Mouse (Mus musculus) liver, adult (tissue): ENCODE results near the gene Borcs6.

Experiments
- GATA4 ChIP-seq: IDR thresholded peaks from 2 replicates; pipeline ENCODE4 v1.6.1; 2014; ENCODE audit warnings: mild to moderate bottlenecking, low read length; ENCODE audit not compliant: insufficient replicate concordance

Gene Borcs6

DNA sequence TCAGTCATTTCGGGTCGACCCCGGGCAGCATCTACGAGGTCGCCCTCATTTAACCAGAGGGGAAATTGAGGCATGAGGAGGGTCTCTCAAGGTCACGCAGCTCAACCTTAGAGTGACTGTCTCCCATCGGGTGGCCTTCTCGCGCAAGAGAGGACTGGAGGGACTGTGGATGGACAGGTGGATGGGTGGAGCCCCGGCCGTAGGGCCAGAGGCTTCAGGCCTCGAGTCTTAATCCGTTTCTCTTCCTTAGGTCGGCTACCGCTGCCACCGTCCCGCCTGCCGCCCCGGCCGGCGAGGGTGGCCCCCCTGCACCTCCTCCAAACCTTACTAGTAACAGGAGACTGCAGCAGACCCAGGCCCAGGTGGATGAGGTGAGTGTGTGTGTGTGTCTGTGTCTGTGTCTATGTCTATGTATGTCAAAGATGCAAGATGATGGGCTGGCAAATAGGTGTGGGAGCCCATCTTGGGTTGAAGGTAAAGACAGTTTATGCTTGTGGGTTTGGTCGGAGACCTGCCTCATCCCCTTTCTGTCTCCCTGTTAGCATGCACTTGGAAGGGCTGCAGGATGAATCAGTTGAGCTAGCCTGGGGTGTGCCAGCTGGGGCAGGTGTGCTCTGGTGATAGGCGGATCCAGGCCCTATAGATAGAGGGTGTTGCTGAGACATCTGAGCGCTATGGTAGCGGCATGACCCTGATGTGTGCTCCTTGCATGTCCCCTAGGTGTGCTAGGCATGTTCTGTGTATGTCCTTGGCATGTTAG, 29.5 kb downstream of the Borcs6 start:
- TF ChIP-seq GATA4: no peak

DNA sequence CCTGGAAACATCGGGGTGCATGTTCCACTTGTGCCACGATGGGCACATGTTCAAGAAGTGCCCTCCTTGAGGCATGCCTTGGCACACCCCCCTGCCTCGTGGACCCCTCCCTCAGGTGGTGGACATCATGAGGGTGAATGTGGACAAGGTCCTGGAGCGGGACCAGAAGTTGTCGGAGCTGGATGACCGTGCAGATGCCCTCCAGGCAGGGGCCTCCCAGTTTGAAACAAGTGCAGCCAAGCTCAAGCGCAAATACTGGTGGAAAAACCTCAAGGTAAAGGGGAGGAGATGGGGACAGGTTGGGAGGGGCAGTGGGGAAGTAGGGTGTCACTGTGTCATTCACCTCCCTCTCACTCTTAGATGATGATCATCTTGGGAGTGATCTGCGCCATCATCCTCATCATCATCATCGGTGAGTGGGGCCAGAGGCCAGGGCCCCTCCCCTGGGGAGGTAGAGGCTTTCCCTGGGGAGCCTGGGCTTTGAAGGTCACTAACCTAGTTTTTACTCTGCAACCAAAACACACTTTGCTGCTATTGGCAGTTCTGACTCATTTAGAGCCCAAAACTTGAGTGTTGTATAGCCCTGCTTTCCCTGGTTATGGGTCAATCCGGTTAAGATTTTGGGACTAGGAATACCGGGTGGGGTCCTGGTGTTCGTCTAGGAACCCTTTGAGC, 30.2 kb downstream of the Borcs6 start:
- no peak for TF ChIP-seq GATA4

GRCm38 (mm10) chr11:69090367-69090766, 30.9 kb downstream of the Borcs6 start:
- TF ChIP-seq GATA4: no peak

DNA sequence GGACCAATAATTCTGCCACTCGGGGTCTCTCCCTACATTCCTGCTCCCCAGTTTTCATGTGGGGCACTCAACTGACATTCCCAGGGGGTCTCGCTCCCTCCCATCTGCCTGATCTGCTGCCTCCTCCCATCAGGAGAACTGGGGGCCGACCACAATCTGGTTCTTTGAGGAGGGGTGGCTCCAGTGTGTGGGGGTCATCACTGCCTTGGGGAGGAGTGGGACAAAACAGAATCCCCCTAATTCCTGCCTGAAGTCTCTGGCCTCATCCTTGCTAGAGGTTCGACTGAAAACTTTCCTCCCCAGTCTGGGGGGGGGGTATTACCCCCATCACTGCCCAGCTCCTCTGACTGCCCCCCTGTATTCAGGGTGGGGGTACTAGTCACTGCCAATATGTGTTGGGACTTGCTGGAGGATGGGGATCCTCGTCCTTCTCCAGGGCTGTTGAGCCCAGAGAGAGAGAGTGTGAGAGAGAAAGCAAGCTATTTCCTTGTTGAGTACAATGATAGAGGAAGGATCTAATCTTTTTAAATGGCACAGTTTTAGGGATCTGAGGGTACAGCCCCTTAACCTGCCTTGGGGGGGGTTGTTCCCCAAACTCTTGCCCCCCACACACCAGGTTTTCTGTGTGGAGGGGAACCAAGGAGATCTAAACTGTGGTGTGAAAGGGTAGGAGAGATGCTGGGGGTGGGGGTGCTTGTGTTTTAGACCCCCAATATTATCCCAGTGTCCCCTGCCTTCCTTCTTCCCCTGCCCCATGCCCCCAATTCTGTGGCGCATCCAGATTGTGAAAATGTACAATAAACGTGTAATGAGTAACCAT, 32.3 kb downstream of the Borcs6 start:
- TF ChIP-seq GATA4: no peak

DNA sequence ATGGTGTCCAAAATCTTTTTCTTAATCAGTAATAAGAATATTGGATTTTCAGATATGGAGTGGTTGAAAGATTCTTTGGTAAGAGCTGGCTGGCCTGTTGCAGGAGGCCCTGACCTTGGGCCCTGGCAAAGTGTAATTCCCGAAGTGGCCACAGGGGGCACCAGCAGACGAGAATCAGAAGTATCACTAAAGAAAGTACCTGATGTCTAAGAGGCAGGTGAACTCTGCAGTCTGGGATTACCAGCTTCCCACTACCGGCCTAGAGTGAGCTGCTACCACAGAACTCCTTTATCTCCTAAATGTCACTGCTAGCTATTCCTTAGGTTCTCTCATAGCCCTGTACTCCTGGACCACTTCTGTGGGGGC, 32.9 kb downstream of the Borcs6 start:
- no peak for TF ChIP-seq GATA4

DNA sequence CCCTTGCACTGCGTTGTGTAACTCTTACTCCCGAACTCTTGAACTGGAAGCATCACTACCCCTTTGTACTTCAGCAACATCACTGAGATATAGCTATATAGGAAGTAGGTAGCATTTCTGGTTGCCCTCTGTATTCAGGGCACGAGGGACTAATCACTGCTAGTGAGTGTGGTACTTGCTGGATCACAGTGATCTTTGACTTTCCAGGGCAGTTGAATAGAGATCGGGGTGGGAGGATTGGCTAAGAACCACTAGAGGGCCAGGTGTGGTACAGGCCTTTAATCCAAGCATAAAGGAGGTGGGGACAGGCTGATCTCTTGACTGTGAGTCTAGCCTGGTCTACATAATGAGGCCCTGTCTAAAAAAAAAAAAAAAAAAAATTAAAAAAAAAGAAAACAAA, 33.4 kb downstream of the Borcs6 start:
- TF ChIP-seq GATA4: no peak

- TF ChIP-seq GATA4: no peak; the same call in 1 of the 2 replicates
These were observed 35.3 kb downstream of the Borcs6 start, which contains the start of gene Per1 for GRCm38 (mm10) chr11:69094697-69095429. Gene Per1 (plus strand): TSS chr11:69095217.

DNA sequence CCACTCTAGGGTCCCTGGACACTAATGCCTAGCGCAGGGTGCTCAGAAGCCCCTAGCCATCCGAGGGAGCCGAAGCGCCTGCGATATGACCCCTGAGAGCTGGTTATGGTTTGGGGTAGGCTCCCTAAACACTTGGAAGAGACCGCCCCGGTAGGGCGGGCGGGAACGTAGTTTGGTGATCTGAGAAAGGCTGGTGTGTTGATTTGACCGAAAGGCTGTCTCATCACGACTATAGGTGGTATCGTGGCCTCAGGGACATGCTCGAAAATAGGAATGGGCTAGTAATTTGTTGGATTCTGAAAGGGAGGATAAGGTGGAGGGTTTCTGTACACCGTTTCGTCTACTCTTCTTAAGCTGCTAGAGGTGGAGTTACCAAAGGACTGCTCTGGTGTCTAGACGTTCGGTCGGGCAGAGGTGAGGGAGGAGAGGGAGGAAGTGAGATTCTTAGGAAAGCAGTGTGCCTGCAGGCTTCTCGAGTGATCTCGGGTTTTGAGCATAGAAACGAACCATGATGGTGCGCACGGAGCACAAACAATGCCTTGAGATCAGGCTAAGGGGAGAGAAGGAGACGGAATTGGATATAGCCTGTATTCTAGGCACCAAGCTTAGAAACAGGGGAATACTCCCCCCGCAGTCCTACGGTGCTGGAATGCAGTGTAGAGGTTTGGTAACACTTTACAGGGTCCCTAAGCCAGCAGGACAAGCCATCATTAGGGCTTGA, 36.2 kb downstream of the Borcs6 start:
- TF ChIP-seq GATA4: no peak

- no peak for TF ChIP-seq GATA4
These were observed 37.0 kb downstream of the Borcs6 start for GRCm38 (mm10) chr11:69096360-69096986.

- peak; percentile 76; the same call in 1 of the 2 replicates for TF ChIP-seq GATA4
These were observed 37.7 kb downstream of the Borcs6 start for GRCm38 (mm10) chr11:69096987-69097900.

GRCm38 (mm10) chr11:69098039-69098761, 38.7 kb downstream of the Borcs6 start:
- no peak for TF ChIP-seq GATA4

- peak; percentile 52; the same call in 1 of the 2 replicates for TF ChIP-seq GATA4
These were observed 39.2 kb downstream of the Borcs6 start for GRCm38 (mm10) chr11:69098762-69099091.
